ENCODE assay signal across 35 mouse cellular contexts in the genomic region with DNA sequence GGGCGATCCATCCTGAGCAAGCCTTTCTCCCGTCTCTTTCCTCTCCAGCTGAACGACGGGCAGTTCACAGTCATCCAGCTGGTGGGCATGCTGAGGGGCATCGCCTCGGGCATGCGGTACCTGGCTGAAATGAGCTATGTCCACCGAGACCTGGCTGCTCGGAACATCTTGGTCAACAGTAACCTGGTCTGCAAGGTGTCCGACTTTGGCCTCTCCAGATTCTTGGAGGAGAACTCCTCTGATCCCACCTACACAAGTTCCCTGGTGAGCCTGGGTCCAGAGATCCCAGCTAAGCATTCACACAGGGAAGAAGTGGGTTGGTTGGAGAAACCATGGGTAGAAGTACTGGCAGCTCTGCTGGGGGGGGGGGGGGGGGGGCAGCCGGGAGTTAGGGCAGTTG. TPM values are rescaled to one million over a fixed set of nuclear protein-coding genes. Genes with fewer than 3 reads are reported as not detected.
"Had no signal": no experiment of that assay in that cellular context is flagged by ENCODE, and none has a peak within 500 bp of the region (broad histone marks: within the 10 kb centered on the region; RNA-seq: fewer than 3 reads in every experiment).

No protein-coding gene starts in this region.

- H3K9me3 ChIP-seq: heart, embryonic 10.5 days; heart, embryonic 12.5 days; heart, embryonic 13.5 days; heart, embryonic 15.5 days; hindbrain, embryonic 10.5 days; hindbrain, embryonic 12.5 days; hindbrain, embryonic 13.5 days; hindbrain, embryonic 15.5 days; intestine, embryonic 15.5 days; kidney, embryonic 15.5 days had no signal

- DNase-seq: heart, postnatal 10 days; heart, postnatal 36 days; heart, postnatal 4 days; kidney, adult 11 months; kidney, adult 18-20 months; kidney, adult 2 months; kidney, adult 8-10 months; kidney, adult 9 months; kidney, postnatal 10 days; kidney, postnatal 14 days; kidney, postnatal 25 days; kidney, postnatal 36 days; kidney, postnatal 4 days; layer of hippocampus, adult 9-11 months; layer of hippocampus, postnatal 36 days had no signal

- H3K27me3 ChIP-seq: heart, embryonic 12.5 days; heart, embryonic 13.5 days; heart, embryonic 15.5 days; hindbrain, embryonic 12.5 days; hindbrain, embryonic 13.5 days; hindbrain, embryonic 15.5 days; intestine, embryonic 15.5 days; kidney, embryonic 15.5 days had no signal

- H3K9ac ChIP-seq: heart, embryonic 12.5 days; heart, embryonic 13.5 days; heart, embryonic 15.5 days; hindbrain, embryonic 12.5 days; hindbrain, embryonic 13.5 days; hindbrain, embryonic 14.5 days; hindbrain, embryonic 15.5 days; intestine, embryonic 15.5 days; kidney, embryonic 15.5 days had no signal

- H3K4me3 ChIP-seq: heart, embryonic 10.5 days; heart, embryonic 12.5 days; heart, embryonic 13.5 days; heart, embryonic 15.5 days; hindbrain, embryonic 10.5 days; hindbrain, embryonic 12.5 days; hindbrain, embryonic 13.5 days; hindbrain, embryonic 15.5 days; intestine, embryonic 15.5 days; kidney, embryonic 15.5 days; layer of hippocampus, adult 2 months; left cerebral cortex, adult 2 months had no signal

- ATAC-seq: hindbrain, embryonic 16.5 days; hindbrain, postnatal 0 days; inflammation-experienced regulatory T-cells, adult 6 months; intestine, embryonic 15.5 days; intestine, embryonic 16.5 days; intestine, postnatal 0 days had no signal

- H3K27ac ChIP-seq: heart, embryonic 10.5 days; heart, embryonic 13.5 days; heart, embryonic 15.5 days; hindbrain, embryonic 10.5 days; hindbrain, embryonic 12.5 days; hindbrain, embryonic 13.5 days; hindbrain, embryonic 14.5 days; hindbrain, embryonic 15.5 days; hindbrain, postnatal 0 days; intestine, embryonic 15.5 days; kidney, embryonic 15.5 days; kidney, postnatal 0 days; layer of hippocampus, adult 2 months; left cerebral cortex, adult 2 months had no signal

- H3K4me2 ChIP-seq: heart, embryonic 11.5 days; heart, embryonic 12.5 days; heart, embryonic 13.5 days; heart, embryonic 15.5 days; hindbrain, embryonic 12.5 days; hindbrain, embryonic 13.5 days; hindbrain, embryonic 14.5 days; hindbrain, embryonic 15.5 days; intestine, embryonic 15.5 days; kidney, embryonic 15.5 days had no signal

- H3K4me1 ChIP-seq: heart, embryonic 10.5 days; heart, embryonic 13.5 days; hindbrain, embryonic 12.5 days; hindbrain, embryonic 13.5 days; hindbrain, embryonic 15.5 days had no signal

RNA-seq across cellular contexts. Expression of a gene that starts 19.8 kb away (rescaled TPM):
- polyA plus RNA-seq: inflammation-experienced regulatory T-cells, adult 6 months had no signal
